Mouse (Mus musculus) myocyte (in vitro differentiated cells): ENCODE results near the gene Cyfip2.

Experiments used
- E2F4 ChIP-seq: IDR thresholded peaks from one replicate; pipeline ENCODE4 v1.6.1; 2011; ENCODE audit warnings: mild to moderate bottlenecking, control low read depth, moderate library complexity; ENCODE audit not compliant: insufficient read depth
- USF1 ChIP-seq: IDR thresholded peaks from one replicate; pipeline ENCODE4 v1.6.1; 2011; ENCODE audit warnings: low read depth, mild to moderate bottlenecking, control low read depth, moderate library complexity

GRCm38 (mm10) chr11:46248352-46248751 lies 64.3 kb downstream of the Cyfip2 start:
- TF ChIP-seq USF1: no peak
- TF ChIP-seq E2F4: no peak
